Mouse (Mus musculus) myocyte (in vitro differentiated cells): Measurements from ENCODE around the gene Fam198b.

Experiments used
- E2F4 ChIP-seq: IDR thresholded peaks from one replicate; pipeline ENCODE4 v1.6.1; 2011; ENCODE audit warnings: mild to moderate bottlenecking, control low read depth, moderate library complexity; ENCODE audit not compliant: insufficient read depth
- MAX ChIP-seq: IDR thresholded peaks from one replicate; pipeline ENCODE4 v1.6.1; 2011; ENCODE audit warnings: low read depth, mild to moderate bottlenecking, control low read depth
- POLR2A ChIP-seq: IDR thresholded peaks from one replicate; pipeline ENCODE4 v1.6.1; 2011; ENCODE audit warnings: low read depth, mild to moderate bottlenecking, control low read depth, moderate library complexity; ENCODE audit not compliant: insufficient read length
- SRF ChIP-seq: IDR thresholded peaks from one replicate; pipeline ENCODE4 v1.6.1; 2011; ENCODE audit warnings: low read depth; ENCODE audit not compliant: control insufficient read depth, insufficient read length
- TCF12 ChIP-seq: IDR thresholded peaks from one replicate; pipeline ENCODE4 v1.6.1; 2011; ENCODE audit warnings: mild to moderate bottlenecking, control low read depth; ENCODE audit not compliant: poor library complexity, insufficient read depth, severe bottlenecking

DNA sequence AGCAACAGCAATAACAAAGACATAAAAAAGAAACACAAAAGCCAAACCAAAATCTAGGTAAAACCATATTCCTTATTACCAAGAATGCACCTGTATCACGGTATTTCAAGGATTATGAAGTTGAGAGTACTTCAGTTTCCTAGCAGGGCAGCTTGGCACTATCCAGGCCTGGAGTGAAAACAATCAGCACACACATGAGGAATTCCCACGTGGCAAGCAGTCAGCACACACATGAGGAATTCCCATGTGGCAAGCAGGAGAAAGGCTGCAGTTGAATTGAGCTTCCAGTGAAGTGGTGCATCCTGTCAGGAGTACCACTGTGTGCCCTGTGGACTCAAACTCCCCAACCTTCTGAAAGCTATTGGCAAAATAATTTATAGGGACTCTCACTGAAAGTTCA lies 2.7 kb upstream of the Fam198b start:
- TF ChIP-seq TCF12 (no peak), SRF (no peak), POLR2A (no peak), MAX (no peak), E2F4 (no peak)
